Mouse (Mus musculus) left cerebral cortex, postnatal 14 days (tissue): Measurements from ENCODE around the gene Bcat2. TPM values are rescaled to one million over a fixed set of nuclear protein-coding genes. Genes with fewer than 3 reads are reported as not detected.

ENCODE experiments used
- total RNA-seq, 2 experiments: library from RNA; stranded (reverse); gene quantifications; 2 replicates each; pipeline ENCODE4 v1.2.3; 2021

The Bcat2 gene
- total RNA-seq, 2 experiments from 2014 or later = 22.6 to 25.2 TPM

Other genes with a start within 250 kb of the Bcat2 start
- 10 to 100 TPM; 19.5 to 21.3 TPM for gene Trpm4, start 236.4 kb upstream of the Bcat2 start, total RNA-seq
- gene Hrc, start 234.9 kb upstream of the Bcat2 start, total RNA-seq = 1 to 10 TPM in 1 of 2 experiments, under 1 TPM in 1; 0.99 to 1.2 TPM
- gene Ppfia3, start 203.1 kb upstream of the Bcat2 start, total RNA-seq = 100 to 1,000 TPM; 159 to 168 TPM
- 100 to 1,000 TPM; 198 to 216 TPM for gene Lin7b, start 199.6 kb upstream of the Bcat2 start, total RNA-seq
- gene Snrnp70, start 174.4 kb upstream of the Bcat2 start, total RNA-seq = 100 to 1,000 TPM; 373 to 398 TPM
- gene Kcna7, start 164.5 kb upstream of the Bcat2 start, total RNA-seq = under 1 TPM in 1 of 2 experiments, not detected in 1; 0.15 TPM
- not detected for gene Ntf5, start 156.5 kb upstream of the Bcat2 start, total RNA-seq
- gene Lhb, start 149.3 kb upstream of the Bcat2 start, total RNA-seq = not detected
- 10 to 100 TPM; 14.4 to 16.3 TPM for gene Gys1, start 135.3 kb upstream of the Bcat2 start, total RNA-seq
- 10 to 100 TPM; 32.1 to 35.6 TPM for gene Ruvbl2, start 132.1 kb upstream of the Bcat2 start, total RNA-seq
- 100 to 1,000 TPM; 287 to 302 TPM for gene Ftl1, start 110.3 kb upstream of the Bcat2 start, total RNA-seq
- 10 to 100 TPM; 75.0 to 81.0 TPM for gene Bax, start 103.3 kb upstream of the Bcat2 start, total RNA-seq
- gene Tulp2, start 88.3 kb upstream of the Bcat2 start, total RNA-seq = not detected
- gene Gm45808, start 83.3 kb upstream of the Bcat2 start, total RNA-seq = 1 to 10 TPM in 1 of 2 experiments, under 1 TPM in 1; 0.88 to 1.7 TPM
- gene Dhdh, start 81.3 kb upstream of the Bcat2 start, total RNA-seq = 1 to 10 TPM; 2.8 to 2.9 TPM
- gene Nucb1, start 59.7 kb upstream of the Bcat2 start, total RNA-seq = 100 to 1,000 TPM; 109 to 110 TPM
- gene Ppp1r15a, start 43.9 kb upstream of the Bcat2 start, total RNA-seq = 10 to 100 TPM; 24.2 to 33.3 TPM
- gene Plekha4, start 43.8 kb upstream of the Bcat2 start, total RNA-seq = 1 to 10 TPM; 1.0 to 2.4 TPM
- not detected for gene Hsd17b14, start 15.3 kb upstream of the Bcat2 start, total RNA-seq
- gene Fgf21, start 45.3 kb downstream of the Bcat2 start, total RNA-seq = not detected
- not detected for gene Fut1, start 47.1 kb downstream of the Bcat2 start, total RNA-seq
- under 1 TPM in 1 of 2 experiments, not detected in 1; 0.26 TPM for gene Izumo1, start 51.7 kb downstream of the Bcat2 start, total RNA-seq
- 10 to 100 TPM; 11.2 to 11.3 TPM for gene Rasip1, start 57.3 kb downstream of the Bcat2 start, total RNA-seq
- gene Mamstr, start 69.8 kb downstream of the Bcat2 start, total RNA-seq = 1 to 10 TPM; 2.2 to 2.6 TPM
- gene Fut2, start 96.2 kb downstream of the Bcat2 start, total RNA-seq = under 1 TPM; 0.19 to 0.46 TPM
- 1 to 10 TPM in 1 of 2 experiments, under 1 TPM in 1; 0.91 to 1.5 TPM for gene Ntn5, start 113.9 kb downstream of the Bcat2 start, total RNA-seq
- gene Sec1, start 124.2 kb downstream of the Bcat2 start, total RNA-seq = under 1 TPM; 0.20 to 0.30 TPM
- 100 to 1,000 TPM; 168 to 172 TPM for gene Car11, start 129.7 kb downstream of the Bcat2 start, total RNA-seq
- gene Dbp, start 134.9 kb downstream of the Bcat2 start, total RNA-seq = 10 to 100 TPM; 68.7 to 83.5 TPM
- gene Rpl18, start 145.3 kb downstream of the Bcat2 start, total RNA-seq = 100 to 1,000 TPM; 369 to 389 TPM
- gene Sphk2, start 147.8 kb downstream of the Bcat2 start, total RNA-seq = 10 to 100 TPM; 28.8 to 32.7 TPM
- under 1 TPM; 0.24 to 0.34 TPM for gene Fam83e, start 151.1 kb downstream of the Bcat2 start, total RNA-seq
- not detected for gene Spaca4, start 155.7 kb downstream of the Bcat2 start, total RNA-seq
- gene Lmtk3, start 213.6 kb downstream of the Bcat2 start, total RNA-seq = 100 to 1,000 TPM; 261 to 275 TPM
- 10 to 100 TPM in 1 of 2 experiments, 1 to 10 TPM in 1; 10.0 to 13.0 TPM for gene Sult2b1, start 214.5 kb downstream of the Bcat2 start, total RNA-seq
- gene Cyth2, start 244.4 kb downstream of the Bcat2 start, total RNA-seq = 100 to 1,000 TPM; 227 to 229 TPM